Mouse (Mus musculus): ENCODE data around the gene E430018J23Rik. TPM values are rescaled to one million over a fixed set of nuclear protein-coding genes. Genes with fewer than 3 reads are reported as not detected.
"Not testable (repeated sequence)": the region's sequence is repeated elsewhere in the genome, so short reads cannot be mapped to it uniquely, and the experiment has no call there.

Gene E430018J23Rik
- polyA plus RNA-seq, 1 experiment = 10.2 TPM

- Histone ChIP-seq H3K27me3 (ENCODE audit: control insufficient read depth, insufficient read depth, low read length) (no peaks in the 10 kb centered on the region), H3K4me3 (ENCODE audit: control insufficient read depth, insufficient read depth, low read length) (peak overlapping the region; percentile 9), H3K27ac (ENCODE audit: control insufficient read depth, insufficient read depth, low read length) (no peak overlapping the region), H3K4me1 (replicated peaks; ENCODE audit: control insufficient read depth, insufficient read depth, low read length) (peaks cover 9% of the 10 kb centered on the region), H3K36me3 (ENCODE audit: control insufficient read depth, insufficient read depth, low read length) (no peaks in the 10 kb centered on the region)
- 4% methylated on average over 15 of the region's 15 CpGs for WGBS
- TF ChIP-seq CTCF (IDR thresholded peaks at IDR 0.05; ENCODE audit: borderline replicate concordance, control insufficient read depth, extremely low read depth, insufficient read depth, low read length, poor library complexity) (no peak), POLR2A (IDR thresholded peaks at IDR 0.05; ENCODE audit: control insufficient read depth, extremely low read depth, insufficient read depth, low read length, poor library complexity) (no peak)
- DNase-seq = no peak
Measured at GRCm38 (mm10) chr7:127422247-127422646, 28.8 kb upstream of the E430018J23Rik start.

DNA sequence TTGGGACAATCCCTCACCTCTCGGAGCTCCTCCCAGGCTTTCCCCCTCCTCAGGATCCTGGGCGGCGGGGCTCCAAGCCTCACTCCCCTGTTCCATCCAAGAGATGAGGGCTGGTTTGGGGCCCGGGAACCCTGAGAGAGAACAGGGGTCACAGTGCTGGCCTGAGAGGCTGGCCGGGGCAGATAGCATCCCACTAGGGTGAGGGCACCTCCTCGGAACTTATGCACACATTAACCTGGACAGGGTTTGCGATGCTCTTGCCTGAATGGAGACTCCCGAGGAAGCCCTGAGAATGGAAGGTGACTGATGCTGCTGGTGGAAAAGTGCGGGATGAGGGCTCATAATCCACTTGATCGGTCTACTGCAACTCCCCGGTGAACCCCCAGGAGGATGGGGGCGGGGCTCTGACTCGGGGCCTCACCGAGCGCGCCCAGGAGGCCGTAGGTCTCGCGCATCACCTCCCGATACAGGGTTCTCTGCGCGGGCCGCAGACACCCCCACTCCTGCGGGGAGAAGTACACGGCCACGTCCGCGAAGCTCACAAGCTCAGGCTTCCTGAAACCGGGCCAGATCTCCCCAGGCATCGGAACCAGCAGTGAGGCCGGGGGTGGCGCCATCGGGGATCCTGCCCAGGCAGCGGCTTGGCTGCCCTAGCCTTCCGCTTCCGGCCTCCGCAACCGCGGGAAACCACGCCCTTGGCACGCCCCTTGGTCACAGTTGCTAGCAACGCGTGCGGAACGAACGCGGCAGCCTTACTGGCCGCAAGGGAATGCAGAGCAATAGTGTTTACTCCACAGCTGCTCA is 28.2 kb upstream of the E430018J23Rik start, which contains the start of gene Zfp688:
Zfp688 (minus strand) TSS at position 681 of the 804 bp plus-strand sequence.
- Histone ChIP-seq H3K4me3 (ENCODE audit: control insufficient read depth, insufficient read depth, low read length) (peak within 1 kb of the TSS; percentile 73), H3K4me1 (replicated peaks; ENCODE audit: control insufficient read depth, insufficient read depth, low read length) (peaks cover 9% of the 10 kb centered on the region), H3K27ac (ENCODE audit: control insufficient read depth, insufficient read depth, low read length) (no peak within 1 kb of the TSS), H3K36me3 (ENCODE audit: control insufficient read depth, insufficient read depth, low read length) (no peaks in the 10 kb centered on the region), H3K27me3 (ENCODE audit: control insufficient read depth, insufficient read depth, low read length) (no peaks in the 10 kb centered on the region)
- 3% methylated on average over 48 of the region's 48 CpGs for WGBS
- peak; percentile 98 for DNase-seq
- 0 out of 2 replicates have a peak, but pooled peaks have one; percentile 49 for TF ChIP-seq CTCF (IDR thresholded peaks at IDR 0.05; ENCODE audit: borderline replicate concordance, control insufficient read depth, extremely low read depth, insufficient read depth, low read length, poor library complexity)
- peak; percentile 84 for TF ChIP-seq POLR2A (IDR thresholded peaks at IDR 0.05; ENCODE audit: control insufficient read depth, extremely low read depth, insufficient read depth, low read length, poor library complexity)

DNA sequence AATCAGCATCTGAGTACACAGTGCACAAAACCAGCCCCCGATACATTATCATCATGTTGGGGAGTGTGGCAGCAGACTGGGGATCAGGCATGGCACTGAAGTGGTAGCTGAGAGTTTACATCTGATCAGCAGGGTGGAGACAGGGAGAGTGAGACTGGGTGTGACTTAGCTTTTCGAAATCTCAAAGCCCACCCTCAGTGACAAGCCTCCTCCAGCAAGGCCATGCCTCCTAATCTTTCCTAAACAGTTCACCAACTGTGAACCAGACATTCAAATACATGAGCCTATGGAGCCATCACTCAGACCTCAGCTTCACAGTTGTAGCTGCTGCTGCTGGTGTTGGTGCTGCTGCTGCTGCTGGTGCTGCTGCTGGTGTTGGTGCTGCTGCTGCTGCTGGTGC is 18.0 kb upstream of the E430018J23Rik start:
- Histone ChIP-seq H3K4me1 (replicated peaks; ENCODE audit: control insufficient read depth, insufficient read depth, low read length) (peaks cover 2% of the 10 kb centered on the region; the same call in 1 of the 2 replicates), H3K4me3 (ENCODE audit: control insufficient read depth, insufficient read depth, low read length) (no peak overlapping the region), H3K36me3 (ENCODE audit: control insufficient read depth, insufficient read depth, low read length) (no peaks in the 10 kb centered on the region), H3K27ac (ENCODE audit: control insufficient read depth, insufficient read depth, low read length) (no peak overlapping the region), H3K27me3 (ENCODE audit: control insufficient read depth, insufficient read depth, low read length) (no peaks in the 10 kb centered on the region)
- 85% methylated on average over 2 of the region's 2 CpGs for WGBS
- TF ChIP-seq CTCF (IDR thresholded peaks at IDR 0.05; ENCODE audit: borderline replicate concordance, control insufficient read depth, extremely low read depth, insufficient read depth, low read length, poor library complexity) (no peak), POLR2A (IDR thresholded peaks at IDR 0.05; ENCODE audit: control insufficient read depth, extremely low read depth, insufficient read depth, low read length, poor library complexity) (no peak)
- DNase-seq = no peak

DNA sequence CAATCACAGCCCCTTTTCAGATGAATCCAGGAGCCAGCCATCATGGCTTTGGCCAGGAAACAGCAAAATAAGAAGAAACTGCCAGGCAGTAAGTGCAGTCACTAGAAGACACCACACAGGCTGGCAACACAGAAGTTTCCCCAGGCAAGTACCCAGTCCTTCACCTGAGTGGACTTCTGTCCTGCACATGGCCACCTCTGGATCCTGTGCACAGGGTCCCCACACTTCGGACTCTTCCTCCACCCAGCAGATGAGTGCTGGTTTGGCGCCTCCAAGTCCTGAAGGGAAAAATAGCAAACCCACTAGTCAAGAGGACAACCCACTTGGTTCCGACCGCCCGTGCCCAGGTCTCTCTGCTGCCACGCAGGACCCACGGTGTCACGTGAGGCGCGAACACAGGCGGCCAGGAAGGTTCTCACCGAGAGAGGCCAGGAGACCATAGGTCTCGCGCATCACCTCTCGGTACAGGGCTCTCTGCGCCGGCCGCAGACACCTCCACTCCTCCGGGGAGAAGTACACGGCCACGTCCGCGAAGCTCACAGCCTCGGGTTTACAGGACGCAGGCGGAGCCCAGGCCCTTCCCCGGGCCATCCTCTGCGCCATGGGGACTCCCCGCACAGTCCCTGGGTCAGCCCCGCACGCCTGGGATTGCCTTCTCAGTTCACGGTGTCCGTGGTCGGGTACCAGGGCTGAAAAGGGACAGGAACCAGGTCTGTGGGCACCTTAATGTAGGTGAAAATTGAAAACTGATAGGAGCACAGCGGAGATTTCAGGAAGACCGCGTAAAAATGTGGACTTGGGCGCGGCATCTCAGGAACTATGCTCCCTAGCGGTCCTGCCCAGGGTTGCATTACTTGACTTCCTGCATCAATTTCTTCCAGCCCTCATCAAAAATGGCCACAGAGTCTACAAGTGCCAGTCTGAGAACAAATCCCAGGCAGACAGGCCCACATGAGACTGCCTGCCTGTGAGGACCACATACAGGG is 12.9 kb upstream of the E430018J23Rik start, which contains the start of gene Zfp764:
Zfp764 (minus strand) TSS at position 821 of the 986 bp plus-strand sequence.
- H3K4me1 ChIP-seq (replicated peaks; ENCODE audit: control insufficient read depth, insufficient read depth, low read length); H3K36me3 ChIP-seq (ENCODE audit: control insufficient read depth, insufficient read depth, low read length); H3K27me3 ChIP-seq (ENCODE audit: control insufficient read depth, insufficient read depth, low read length): not testable (repeated sequence)
- TF ChIP-seq CTCF (IDR thresholded peaks at IDR 0.05; ENCODE audit: borderline replicate concordance, control insufficient read depth, extremely low read depth, insufficient read depth, low read length, poor library complexity) = peak; percentile 33; the same call in 1 of the 2 replicates
- peak; percentile 49; the same call in 1 of the 2 replicates for TF ChIP-seq POLR2A (IDR thresholded peaks at IDR 0.05; ENCODE audit: control insufficient read depth, extremely low read depth, insufficient read depth, low read length, poor library complexity)
- peak within 1 kb of the TSS; percentile 4; the same call in 1 of the 2 replicates for H3K27ac ChIP-seq (ENCODE audit: control insufficient read depth, insufficient read depth, low read length)
- peak within 1 kb of the TSS; percentile 85 for H3K4me3 ChIP-seq (ENCODE audit: control insufficient read depth, insufficient read depth, low read length)
- under 1% methylated on average over 40 of the region's 40 CpGs for WGBS
- DNase-seq = peak; percentile 87

DNA sequence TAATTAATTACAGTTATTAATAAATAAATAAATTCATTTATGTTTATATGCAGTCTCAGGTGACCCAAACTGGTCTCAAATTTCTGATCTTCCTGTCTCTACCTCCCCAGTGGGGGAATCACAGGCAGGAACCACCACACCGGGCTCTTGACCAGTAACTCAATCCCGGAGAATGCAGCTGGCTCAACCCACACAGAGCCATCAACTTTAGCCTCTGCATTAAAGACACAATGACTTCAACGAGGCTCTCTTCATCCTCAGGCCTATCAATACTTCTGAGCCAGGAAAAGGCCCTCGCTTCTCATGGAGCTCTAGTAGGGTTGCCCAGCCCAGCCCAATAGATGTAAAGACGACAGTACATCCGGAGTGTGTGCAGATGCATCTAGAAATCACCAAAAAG is 10.7 kb upstream of the E430018J23Rik start:
- H3K27ac ChIP-seq (ENCODE audit: control insufficient read depth, insufficient read depth, low read length); DNase-seq; H3K4me1 ChIP-seq (replicated peaks; ENCODE audit: control insufficient read depth, insufficient read depth, low read length); H3K27me3 ChIP-seq (ENCODE audit: control insufficient read depth, insufficient read depth, low read length); H3K36me3 ChIP-seq (ENCODE audit: control insufficient read depth, insufficient read depth, low read length); H3K4me3 ChIP-seq (ENCODE audit: control insufficient read depth, insufficient read depth, low read length): not testable (repeated sequence)
- 94% methylated on average over 6 of the region's 6 CpGs for WGBS

DNA sequence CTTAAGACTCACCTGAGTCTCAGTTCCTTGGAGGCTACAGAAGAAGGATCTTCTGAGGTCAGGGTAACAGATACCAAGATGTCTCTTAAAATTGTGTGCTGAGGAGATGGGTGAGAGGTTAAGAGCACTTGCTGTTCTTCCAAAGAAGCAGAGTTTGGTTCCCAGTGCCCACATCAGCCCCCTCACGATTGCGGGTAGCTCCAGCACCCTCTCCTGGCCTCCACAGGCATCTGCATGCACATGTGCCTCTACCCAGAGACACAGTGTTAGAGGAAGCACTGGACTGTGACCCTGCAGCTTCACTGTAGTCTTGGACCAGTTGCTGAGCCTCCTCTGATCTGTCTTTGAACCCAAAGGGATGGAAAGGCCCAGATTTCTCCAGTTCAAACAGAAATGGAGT is 9.6 kb upstream of the E430018J23Rik start:
- no peak for TF ChIP-seq CTCF (IDR thresholded peaks at IDR 0.05; ENCODE audit: borderline replicate concordance, control insufficient read depth, extremely low read depth, insufficient read depth, low read length, poor library complexity)
- TF ChIP-seq POLR2A (IDR thresholded peaks at IDR 0.05; ENCODE audit: control insufficient read depth, extremely low read depth, insufficient read depth, low read length, poor library complexity) = no peak
- no peak for DNase-seq
- Histone ChIP-seq H3K4me1 (replicated peaks; ENCODE audit: control insufficient read depth, insufficient read depth, low read length) (peaks cover 2% of the 10 kb centered on the region; the same call in 1 of the 2 replicates), H3K27ac (ENCODE audit: control insufficient read depth, insufficient read depth, low read length) (no peak overlapping the region), H3K27me3 (ENCODE audit: control insufficient read depth, insufficient read depth, low read length) (no peaks in the 10 kb centered on the region), H3K36me3 (ENCODE audit: control insufficient read depth, insufficient read depth, low read length) (no peaks in the 10 kb centered on the region), H3K4me3 (ENCODE audit: control insufficient read depth, insufficient read depth, low read length) (no peak overlapping the region)
- 72% methylated on average over 2 of the region's 2 CpGs for WGBS
